Mouse (Mus musculus) cerebellum, postnatal 10 days (tissue): ENCODE measurements around the gene Samd4b.
"Not testable (repeated sequence)": the region's sequence is repeated elsewhere in the genome, so short reads cannot be mapped to it uniquely, and the experiment has no call there.

ENCODE experiments used
- DNase-seq, 2 experiments: peaks; one replicate each; pipeline ENCODE4 v3.0.0; 2021; ENCODE audit warnings: mixed read lengths in 2 of 2

Samd4b gene

DNA sequence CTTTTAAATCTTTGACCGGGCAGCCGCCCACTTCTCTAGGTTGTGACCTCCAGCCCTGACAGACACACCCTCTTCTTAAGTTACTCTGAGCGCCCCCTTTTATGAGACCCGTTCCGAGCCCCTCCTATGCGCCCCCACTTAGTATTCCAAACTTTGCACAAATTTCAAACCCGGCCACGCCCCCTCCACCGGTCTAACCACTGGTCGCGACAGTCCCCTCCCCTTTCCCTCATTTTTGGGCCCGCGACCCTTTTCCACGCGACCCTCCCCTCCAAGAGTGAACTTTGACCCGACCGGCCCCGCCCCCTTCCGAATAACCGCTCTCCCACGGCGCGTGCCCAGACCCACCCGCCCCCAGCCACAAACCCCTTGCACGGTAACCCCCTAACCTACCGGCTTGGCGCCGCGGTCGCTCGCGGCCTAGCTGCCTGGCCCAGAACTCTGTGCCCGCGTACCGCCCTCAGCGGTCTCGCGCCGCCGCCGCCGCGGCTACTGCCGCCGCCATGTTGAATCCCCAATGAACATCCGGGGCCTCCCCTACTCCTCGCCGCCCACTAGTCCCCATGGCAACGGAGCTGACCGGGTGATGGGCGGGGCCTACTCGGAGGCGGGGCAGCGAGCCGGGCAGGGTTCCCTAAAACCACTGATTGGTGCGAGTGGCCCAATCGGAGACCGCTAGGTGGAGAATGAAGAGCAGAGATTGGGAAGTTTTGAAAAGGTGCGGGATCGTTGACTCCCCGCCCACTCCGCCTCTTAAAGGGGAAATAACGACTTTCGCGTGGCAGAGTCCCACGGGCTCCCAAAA is at the start of gene Samd4b, which contains the start of gene Pak4:
Samd4b (minus strand) TSS at position 503 of the 805 bp plus-strand sequence.
Pak4 (minus strand) TSS at position 544 of the 805 bp plus-strand sequence.
- peak; percentile 100 for DNase-seq

- no peak for DNase-seq
Observed at GRCm38 (mm10) chr7:28647016-28647415, 49.1 kb upstream of the Samd4b start.

DNA sequence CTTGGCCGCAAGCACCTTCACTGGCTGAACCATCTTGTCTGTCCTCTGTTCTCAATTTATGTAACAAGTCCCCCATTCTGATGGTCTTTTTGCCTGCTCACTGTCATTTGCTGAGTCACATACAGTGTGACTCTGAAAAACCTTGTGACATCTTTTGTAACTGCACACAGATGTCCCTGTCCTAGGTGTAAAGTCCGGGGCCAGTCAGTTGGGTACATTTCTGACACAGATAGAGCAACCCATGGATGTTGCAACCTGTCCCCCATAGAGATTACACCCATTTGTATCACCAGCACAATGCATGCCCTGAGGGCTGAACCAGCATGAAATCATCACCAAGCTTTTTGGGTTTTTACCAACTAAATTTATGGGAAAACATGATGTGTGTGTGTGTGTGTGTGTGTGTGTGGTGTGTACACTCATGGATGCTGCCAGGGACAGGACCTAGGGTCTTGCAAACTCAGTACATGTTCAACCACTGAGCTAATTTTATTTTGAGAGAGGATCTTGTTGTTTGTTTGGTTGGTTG is 48.1 kb upstream of the Samd4b start:
- no peak for DNase-seq

GRCm38 (mm10) chr7:28645366-28645765 is 47.4 kb upstream of the Samd4b start:
- DNase-seq = no peak

DNA sequence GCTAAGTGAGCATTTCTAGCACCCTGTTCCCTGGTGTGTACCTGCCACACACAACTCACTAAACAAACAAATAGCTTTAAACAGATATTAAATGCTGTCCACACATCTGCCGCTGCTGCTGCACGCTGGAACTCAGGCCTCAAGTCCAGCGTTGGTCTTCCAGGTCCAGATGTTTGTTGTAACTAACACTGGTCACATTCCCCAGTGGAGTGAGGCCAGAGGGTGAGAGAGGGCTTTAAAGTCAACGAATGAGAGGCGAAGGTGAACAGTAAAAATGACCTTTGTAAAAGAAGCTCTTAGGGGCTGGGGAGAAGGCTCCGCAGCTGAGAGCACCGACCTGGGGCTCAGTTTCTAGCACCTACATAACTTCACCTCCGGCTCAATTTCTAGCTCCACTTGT is 43.6 kb upstream of the Samd4b start:
- DNase-seq = no peak

DNA sequence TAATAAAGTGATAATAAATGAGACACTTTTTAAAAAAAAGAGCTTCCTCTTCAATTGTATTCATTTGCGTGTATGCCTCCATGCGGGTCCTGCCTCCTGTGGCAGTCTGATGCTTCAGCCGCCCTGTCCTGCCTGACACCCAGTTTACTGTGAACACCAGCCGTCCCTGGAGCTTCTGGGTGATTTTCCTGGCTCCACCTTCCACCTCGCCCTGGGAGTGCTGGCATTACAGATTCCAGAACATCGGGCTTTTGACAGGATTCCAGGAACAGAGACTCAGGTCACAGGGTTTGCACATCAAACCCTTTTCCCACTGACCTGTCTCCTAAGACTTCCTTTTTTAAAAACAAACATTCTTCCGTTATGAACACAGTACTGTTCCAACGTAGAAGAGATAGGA is 39.6 kb upstream of the Samd4b start:
- DNase-seq = peak; percentile 32 to 38

DNA sequence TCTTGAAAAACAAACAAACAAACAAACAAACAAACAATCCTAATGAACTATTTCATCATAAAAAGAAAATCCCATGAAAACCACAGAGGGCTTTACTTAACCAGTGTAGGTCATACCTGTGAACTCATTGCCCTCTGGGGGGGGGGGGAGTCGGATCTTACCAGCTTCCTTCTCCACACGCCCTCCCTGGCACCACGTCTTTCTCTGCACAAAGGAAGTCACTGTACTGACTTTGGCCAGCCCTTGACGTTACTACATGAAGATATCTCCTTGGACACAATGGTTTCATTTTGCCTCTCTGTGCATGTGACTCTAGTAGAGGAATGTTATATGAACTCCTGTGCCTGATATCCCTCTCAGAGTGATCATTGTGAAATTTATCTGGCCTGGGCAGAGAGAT is 36.2 kb upstream of the Samd4b start:
- no peak for DNase-seq

DNA sequence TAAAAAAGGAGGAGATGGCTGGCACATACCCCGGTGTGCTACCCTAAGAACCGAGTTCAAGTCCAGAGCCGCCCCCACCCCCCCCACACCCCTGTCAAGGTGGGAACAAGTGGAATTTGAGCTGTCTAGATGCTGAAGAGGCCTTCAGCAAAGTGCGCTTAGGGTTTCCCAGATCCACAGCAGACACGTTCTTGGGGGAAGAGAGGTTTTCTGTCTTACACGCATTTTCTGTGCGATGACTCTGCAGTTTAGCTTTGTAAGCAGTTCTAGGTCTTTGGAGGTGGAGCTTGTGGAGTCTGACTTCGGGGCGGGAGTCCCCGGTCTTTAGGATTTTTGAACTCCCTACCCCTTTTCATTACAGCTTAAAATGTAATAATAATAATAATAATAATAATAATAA is 33.1 kb upstream of the Samd4b start, which contains the start of gene Acp7:
Acp7 (minus strand) TSS at position 260 of the 400 bp plus-strand sequence.
- DNase-seq = no peak

- no peak for DNase-seq
Observed at GRCm38 (mm10) chr7:28624791-28625190, 26.8 kb upstream of the Samd4b start.

DNA sequence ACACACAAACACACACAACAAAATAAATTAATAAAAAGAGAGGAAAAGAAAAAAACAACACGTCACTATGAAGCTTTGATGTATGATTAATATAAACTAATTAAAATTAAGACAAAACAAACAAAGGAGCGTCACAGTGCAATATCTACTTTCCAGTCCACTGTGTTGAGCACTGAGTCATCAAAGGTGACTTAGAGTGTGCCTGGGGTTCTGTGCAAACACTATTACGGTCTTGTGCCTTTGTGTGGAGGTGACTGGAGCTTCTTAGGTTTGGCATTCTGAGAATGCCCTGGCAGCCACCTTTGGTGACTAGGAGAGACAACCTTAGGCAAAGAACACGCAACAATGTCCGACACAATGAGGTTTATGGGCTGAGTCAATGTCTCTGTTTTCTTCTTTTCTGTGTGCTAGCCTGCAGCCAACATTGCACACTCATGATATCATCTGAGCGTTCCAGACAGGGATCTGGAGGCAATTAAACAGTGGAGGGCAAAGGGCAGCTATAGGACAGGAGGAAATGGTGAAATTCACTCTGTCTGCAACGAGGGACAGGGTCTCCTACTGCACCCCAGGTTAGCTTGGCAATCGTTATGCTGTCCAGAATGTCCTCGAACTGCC is 21.3 kb upstream of the Samd4b start:
- DNase-seq = no peak

DNA sequence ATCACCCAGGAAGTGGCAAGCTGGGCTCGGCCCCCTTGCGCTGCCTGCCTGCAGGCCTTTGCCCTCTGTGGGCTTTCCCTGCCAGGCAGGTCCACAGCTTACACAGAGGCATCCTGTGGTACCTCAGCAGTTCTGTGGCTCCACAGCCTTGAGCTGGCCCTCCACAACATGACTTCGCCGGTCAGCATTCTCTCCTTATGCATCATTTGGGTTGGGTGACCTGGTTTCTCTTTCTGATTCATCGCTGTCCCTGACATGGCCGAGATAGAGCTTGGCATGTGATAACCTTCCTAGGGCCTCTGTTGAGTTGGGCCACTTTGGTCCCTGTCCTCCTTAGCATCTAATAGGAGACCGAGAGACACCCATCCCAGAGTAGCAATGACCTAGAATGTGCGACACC is 8.0 kb upstream of the Samd4b start:
- DNase-seq = no peak

GRCm38 (mm10) chr7:28603788-28604187 is 5.8 kb upstream of the Samd4b start:
- DNase-seq = not testable (repeated sequence)

DNA sequence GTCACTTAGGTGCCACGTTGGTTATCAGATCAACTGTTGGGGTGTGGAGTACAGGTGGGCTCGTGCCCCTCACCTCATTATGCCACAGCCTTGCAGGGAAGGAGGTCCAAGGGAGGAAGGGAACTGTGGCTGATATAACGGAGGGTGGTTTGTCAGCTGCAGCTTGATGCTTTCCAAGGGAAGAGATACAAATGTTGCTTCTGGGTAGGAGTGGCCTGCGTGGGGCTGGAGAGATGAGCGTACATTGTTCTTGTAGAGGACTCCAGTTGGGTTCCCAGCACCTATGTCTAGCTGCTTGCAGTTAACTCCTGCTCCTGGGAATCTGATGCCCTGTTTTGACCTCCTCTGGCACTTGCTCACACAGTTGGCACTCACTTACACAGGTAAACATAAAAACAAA is 5.2 kb upstream of the Samd4b start:
- DNase-seq = no peak

GRCm38 (mm10) chr7:28601668-28602067 is 3.7 kb upstream of the Samd4b start:
- peak; percentile 82 to 88 for DNase-seq

DNA sequence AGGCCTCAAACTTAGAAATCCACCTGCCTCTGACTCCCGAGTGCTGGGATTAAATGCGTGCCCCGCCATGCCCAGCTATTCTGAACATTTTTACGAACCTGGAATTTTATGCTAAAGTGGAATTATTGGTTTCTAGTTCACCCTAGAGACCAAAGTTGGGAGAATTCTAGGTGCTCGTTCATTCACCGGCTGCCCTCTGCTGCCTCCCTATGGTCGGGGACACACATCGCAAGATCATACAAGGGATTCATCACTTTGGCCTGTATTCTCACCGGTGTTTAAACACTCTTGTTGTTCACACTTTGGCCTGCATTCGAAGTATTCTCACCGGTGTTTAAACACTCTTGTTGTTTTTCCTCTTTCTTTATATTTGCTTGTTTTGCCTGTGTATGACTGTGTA is 3.1 kb upstream of the Samd4b start:
- DNase-seq = peak; percentile 85

DNA sequence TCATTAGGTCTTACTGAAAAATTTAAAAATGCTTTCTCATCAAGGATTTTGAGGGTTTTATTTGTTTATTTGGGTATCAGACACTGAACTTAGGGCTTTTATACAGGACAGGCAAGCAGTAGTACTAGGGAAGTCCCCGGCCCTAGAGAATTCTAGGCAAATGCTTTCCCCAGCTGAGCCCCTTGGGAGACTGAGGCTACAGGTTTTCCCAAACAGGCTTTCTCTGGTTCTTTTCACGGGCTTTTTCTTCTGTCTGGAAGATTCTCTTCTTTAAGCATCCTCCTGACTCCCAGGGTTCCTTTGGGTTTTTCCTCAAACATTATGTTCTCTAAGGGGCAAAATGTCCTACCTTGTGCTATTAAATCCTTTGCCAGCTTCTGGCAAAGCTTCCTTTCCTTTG is 1.0 kb upstream of the Samd4b start:
- DNase-seq = no peak

DNA sequence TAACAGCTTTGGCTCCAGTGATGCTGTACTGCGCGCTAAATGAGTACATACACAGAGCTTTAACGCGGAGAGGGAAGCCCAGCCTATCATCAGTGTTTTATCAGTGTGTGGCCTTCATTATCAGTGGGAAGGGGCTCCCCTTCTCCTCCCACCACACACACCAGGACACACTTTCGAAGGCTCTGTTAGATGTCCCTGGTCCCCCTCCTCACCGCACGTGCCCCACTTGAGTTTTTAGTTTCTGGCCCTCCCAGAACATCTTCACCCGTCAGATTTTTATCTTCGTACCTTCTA is 720 bp downstream of the Samd4b start:
- no peak for DNase-seq

GRCm38 (mm10) chr7:28596436-28597276 is 1.3 kb downstream of the Samd4b start:
- DNase-seq = peak; percentile 75 to 83

- DNase-seq = peak; percentile 70 to 71
Observed at GRCm38 (mm10) chr7:28595751-28596435, 2.1 kb downstream of the Samd4b start.

DNA sequence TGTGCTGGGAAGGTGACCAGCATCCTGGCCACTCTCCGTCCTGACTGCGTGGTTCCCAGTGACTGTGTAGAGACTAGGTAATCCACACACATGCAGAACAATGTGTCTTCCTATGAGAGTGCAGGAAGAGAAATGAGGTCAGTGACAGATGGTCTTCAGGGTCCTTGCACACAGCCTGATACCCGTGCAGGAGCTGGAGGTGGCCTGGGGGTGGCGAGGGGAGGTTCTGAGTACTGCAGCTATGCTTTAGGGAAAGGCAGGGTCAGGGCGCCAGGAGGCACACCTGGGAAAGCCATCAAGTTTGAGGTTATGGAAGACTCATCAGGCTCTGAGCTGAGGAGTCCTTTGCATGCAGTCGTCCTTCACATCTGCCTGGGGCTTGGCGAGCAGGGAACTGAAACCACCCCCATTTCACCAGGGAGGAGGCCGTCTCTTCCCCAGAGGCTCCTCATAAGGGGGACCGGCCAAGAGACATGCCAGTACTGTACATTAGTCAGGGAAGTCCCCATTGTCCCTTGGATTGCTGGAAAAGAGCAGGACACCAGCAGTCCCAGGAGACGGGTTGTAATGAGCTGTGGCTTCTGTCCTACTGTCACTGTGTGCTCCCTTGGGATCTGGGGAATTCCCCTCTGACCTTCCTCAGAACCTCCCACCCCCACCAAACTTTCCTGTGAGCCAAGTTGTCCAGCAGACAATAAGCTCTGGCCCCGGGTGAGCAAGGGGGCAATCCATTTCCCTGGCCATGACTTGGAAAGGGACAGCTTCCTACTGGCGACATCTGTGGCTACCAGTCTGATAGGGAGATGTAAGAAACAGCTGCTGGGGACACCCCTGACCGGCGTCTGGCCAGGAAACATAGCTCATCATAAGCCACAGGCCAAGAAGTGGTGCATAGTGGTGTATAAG is 4.5 kb downstream of the Samd4b start:
- DNase-seq = no peak

- DNase-seq = no peak
Observed at GRCm38 (mm10) chr7:28591862-28592261, 6.1 kb downstream of the Samd4b start.

- DNase-seq = no peak
Observed at GRCm38 (mm10) chr7:28587644-28588043, 10.3 kb downstream of the Samd4b start.
